Mouse (Mus musculus) thymus, postnatal 14 days (tissue): ENCODE measurements around the gene Nemf.

Experiments
- DNase-seq: peaks from one replicate; pipeline ENCODE4 v3.0.0; 2021

Gene Nemf

GRCm38 (mm10) chr12:69300391-69300790 is 56.6 kb downstream of the Nemf start:
- DNase-seq, result no peak

- no peak for DNase-seq
These were observed 57.1 kb downstream of the Nemf start for GRCm38 (mm10) chr12:69299831-69300230.

- DNase-seq, result no peak
These were observed 57.7 kb downstream of the Nemf start for GRCm38 (mm10) chr12:69299231-69299630.

GRCm38 (mm10) chr12:69298281-69298680 is 58.7 kb downstream of the Nemf start:
- DNase-seq, result no peak

- no peak for DNase-seq
These were observed 59.4 kb downstream of the Nemf start for GRCm38 (mm10) chr12:69297411-69298150.

GRCm38 (mm10) chr12:69296511-69297410 is 60.2 kb downstream of the Nemf start, which contains the start of gene Klhdc2:
Klhdc2 (plus strand) TSS chr12:69296681.
- DNase-seq, result peak; percentile 56

GRCm38 (mm10) chr12:69295651-69296050 is 61.3 kb downstream of the Nemf start:
- no peak for DNase-seq

GRCm38 (mm10) chr12:69294936-69295335 is 62.0 kb downstream of the Nemf start:
- peak; percentile 7 for DNase-seq

- DNase-seq, result no peak
These were observed 63.1 kb downstream of the Nemf start for GRCm38 (mm10) chr12:69293815-69294214.

- no peak for DNase-seq
These were observed 64.6 kb downstream of the Nemf start for GRCm38 (mm10) chr12:69292401-69292800.

GRCm38 (mm10) chr12:69288699-69289098 is 68.3 kb downstream of the Nemf start:
- DNase-seq, result no peak

- no peak for DNase-seq
These were observed 69.4 kb downstream of the Nemf start for GRCm38 (mm10) chr12:69287535-69287934.

GRCm38 (mm10) chr12:69283146-69283545 is 73.8 kb downstream of the Nemf start:
- DNase-seq, result no peak

- no peak for DNase-seq
These were observed 76.0 kb downstream of the Nemf start for GRCm38 (mm10) chr12:69280915-69281314.

- DNase-seq, result no peak
These were observed 77.0 kb downstream of the Nemf start for GRCm38 (mm10) chr12:69279931-69280469.

GRCm38 (mm10) chr12:69268956-69269355 is 88.0 kb downstream of the Nemf start:
- no peak for DNase-seq

- DNase-seq, result no peak
These were observed 88.9 kb downstream of the Nemf start for GRCm38 (mm10) chr12:69267956-69268632.

GRCm38 (mm10) chr12:69265031-69265430 is 91.9 kb downstream of the Nemf start:
- no peak for DNase-seq

GRCm38 (mm10) chr12:69262251-69262650 is 94.7 kb downstream of the Nemf start:
- DNase-seq, result no peak
